Mouse (Mus musculus): ENCODE data around the gene Nutf2-ps1. TPM values are rescaled to one million over a fixed set of nuclear protein-coding genes. Genes with fewer than 3 reads are reported as not detected.
A peak's percentile ranks its signal among the peaks of the same experiment; 100 is the strongest.
"Not testable (repeated sequence)": the region's sequence is repeated elsewhere in the genome, so short reads cannot be mapped to it uniquely, and the experiment has no call there.

The Nutf2-ps1 gene
- polyA plus RNA-seq, 1 experiment: 34.3 TPM

- no peak for TF ChIP-seq POLR2A (IDR thresholded peaks at IDR 0.05; ENCODE audit: insufficient read length, low read depth)
- TF ChIP-seq TCF3 (IDR thresholded peaks at IDR 0.05; ENCODE audit: insufficient read length, low read depth): no peak
- TF ChIP-seq MYOG (IDR thresholded peaks at IDR 0.05; ENCODE audit: control insufficient read depth in 1 of 3, insufficient read depth in 1 of 3, insufficient read length in 2 of 3, low read depth in 2 of 3): no peak
- TF ChIP-seq USF1 (IDR thresholded peaks at IDR 0.05; ENCODE audit: low read depth): no peak
- TF ChIP-seq POLR2AphosphoS2 (IDR thresholded peaks at IDR 0.05; ENCODE audit: insufficient read length, low read depth): no peak
- Histone ChIP-seq H3K36me3 (ENCODE audit: control insufficient read depth, insufficient read depth) (peaks cover 10% of the 10 kb centered on the region), H3K79me2 (ENCODE audit: control insufficient read depth, insufficient read depth) (peaks cover 47% of the 10 kb centered on the region), H3K27me3 (ENCODE audit: control insufficient read depth, insufficient read depth, insufficient read length) (no peaks in the 10 kb centered on the region), H3K4me3 (peak overlapping the region; percentile 43), H3K4me2 (ENCODE audit: low read depth) (peak overlapping the region; percentile 91), H3ac (ENCODE audit: control insufficient read depth, insufficient read length) (peak overlapping the region; percentile 85)
These were observed 11.9 kb upstream of the Nutf2-ps1 start for GRCm38 (mm10) chr19:53600549-53601362.

GRCm38 (mm10) chr19:53599757-53600539, 11.1 kb upstream of the Nutf2-ps1 start, which contains the start of gene Smc3:
TSS of gene Smc3 (plus strand) at chr19:53600398.
- Histone ChIP-seq H3K79me2 (ENCODE audit: control insufficient read depth, insufficient read depth) (peaks cover 42% of the 10 kb centered on the region), H3K27me3 (ENCODE audit: control insufficient read depth, insufficient read depth, insufficient read length) (no peaks in the 10 kb centered on the region), H3K36me3 (ENCODE audit: control insufficient read depth, insufficient read depth) (peaks cover 10% of the 10 kb centered on the region), H3ac (ENCODE audit: control insufficient read depth, insufficient read length) (peak within 1 kb of the TSS; percentile 85), H3K4me2 (ENCODE audit: low read depth) (peak within 1 kb of the TSS; percentile 91), H3K4me3 (peak within 1 kb of the TSS; percentile 43)
- no peak for TF ChIP-seq MYOG (IDR thresholded peaks at IDR 0.05; ENCODE audit: control insufficient read depth in 1 of 3, insufficient read depth in 1 of 3, insufficient read length in 2 of 3, low read depth in 2 of 3)
- peak; percentile 85 for TF ChIP-seq POLR2AphosphoS2 (IDR thresholded peaks at IDR 0.05; ENCODE audit: insufficient read length, low read depth)
- peak; percentile 70 for TF ChIP-seq SRF (IDR thresholded peaks at IDR 0.05; ENCODE audit: control insufficient read depth, insufficient read length, low read depth)
- TF ChIP-seq E2F4 (IDR thresholded peaks at IDR 0.05; ENCODE audit: insufficient read depth): peak; percentile 50
- peak; percentile 92 for TF ChIP-seq USF1 (IDR thresholded peaks at IDR 0.05; ENCODE audit: low read depth)
- no peak for TF ChIP-seq MAX (IDR thresholded peaks at IDR 0.05; ENCODE audit: low read depth)
- TF ChIP-seq POLR2A (IDR thresholded peaks at IDR 0.05; ENCODE audit: insufficient read length, low read depth): peak; percentile 85

GRCm38 (mm10) chr19:53596723-53597474, 8.0 kb upstream of the Nutf2-ps1 start:
- no peaks in the 10 kb centered on the region for H3K27me3 ChIP-seq (ENCODE audit: control insufficient read depth, insufficient read depth, insufficient read length)
- no peak for TF ChIP-seq POLR2AphosphoS2 (IDR thresholded peaks at IDR 0.05; ENCODE audit: insufficient read length, low read depth)
- no peak for TF ChIP-seq TCF12 (IDR thresholded peaks at IDR 0.05; ENCODE audit: insufficient read depth, poor library complexity, severe bottlenecking)
- no peak for TF ChIP-seq MYOG (IDR thresholded peaks at IDR 0.05; ENCODE audit: control insufficient read depth in 1 of 3, insufficient read depth in 1 of 3, insufficient read length in 2 of 3, low read depth in 2 of 3)
- TF ChIP-seq CEBPB (IDR thresholded peaks at IDR 0.05; ENCODE audit: insufficient read depth, poor library complexity, severe bottlenecking): no peak
- TF ChIP-seq REST (IDR thresholded peaks at IDR 0.05; ENCODE audit: insufficient read depth, insufficient read length): no peak
- no peak for TF ChIP-seq MAX (IDR thresholded peaks at IDR 0.05; ENCODE audit: low read depth)
- no peak for TF ChIP-seq E2F4 (IDR thresholded peaks at IDR 0.05; ENCODE audit: insufficient read depth)
- TF ChIP-seq POLR2A (IDR thresholded peaks at IDR 0.05; ENCODE audit: insufficient read length, low read depth): no peak
- no peak for TF ChIP-seq USF1 (IDR thresholded peaks at IDR 0.05; ENCODE audit: low read depth)
- TF ChIP-seq MYOD1 (IDR thresholded peaks at IDR 0.05; ENCODE audit: control insufficient read depth in 1 of 3, insufficient read length in 2 of 3, low read depth in 2 of 3): no peak
- no peak for TF ChIP-seq TCF3 (IDR thresholded peaks at IDR 0.05; ENCODE audit: insufficient read length, low read depth)
- no peak for TF ChIP-seq SRF (IDR thresholded peaks at IDR 0.05; ENCODE audit: control insufficient read depth, insufficient read length, low read depth)
- H3K36me3 ChIP-seq (ENCODE audit: control insufficient read depth, insufficient read depth): no peaks in the 10 kb centered on the region
- no peak overlapping the region for H3K4me2 ChIP-seq (ENCODE audit: low read depth)
- no peak overlapping the region for H3ac ChIP-seq (ENCODE audit: control insufficient read depth, insufficient read length)
- no peak overlapping the region for H3K4me3 ChIP-seq
- H3K79me2 ChIP-seq (ENCODE audit: control insufficient read depth, insufficient read depth): peaks cover 13% of the 10 kb centered on the region

GRCm38 (mm10) chr19:53587686-53588085, 1.2 kb downstream of the Nutf2-ps1 start:
- not testable (repeated sequence) for H3K27me3 ChIP-seq (ENCODE audit: control insufficient read depth, insufficient read depth, insufficient read length); H3K4me3 ChIP-seq; H3K4me2 ChIP-seq (ENCODE audit: low read depth); H3K79me2 ChIP-seq (ENCODE audit: control insufficient read depth, insufficient read depth); H3ac ChIP-seq (ENCODE audit: control insufficient read depth, insufficient read length); H3K36me3 ChIP-seq (ENCODE audit: control insufficient read depth, insufficient read depth)

GRCm38 (mm10) chr19:53580271-53580670, 8.6 kb downstream of the Nutf2-ps1 start:
- not testable (repeated sequence) for H3K79me2 ChIP-seq (ENCODE audit: control insufficient read depth, insufficient read depth); H3K36me3 ChIP-seq (ENCODE audit: control insufficient read depth, insufficient read depth); H3K4me2 ChIP-seq (ENCODE audit: low read depth); H3K4me3 ChIP-seq; H3ac ChIP-seq (ENCODE audit: control insufficient read depth, insufficient read length); H3K27me3 ChIP-seq (ENCODE audit: control insufficient read depth, insufficient read depth, insufficient read length)
